Mouse (Mus musculus): ENCODE measurements around the gene Plcb3.
A peak's percentile ranks its signal among the peaks of the same experiment; 100 is the strongest.

The Plcb3 gene

DNA sequence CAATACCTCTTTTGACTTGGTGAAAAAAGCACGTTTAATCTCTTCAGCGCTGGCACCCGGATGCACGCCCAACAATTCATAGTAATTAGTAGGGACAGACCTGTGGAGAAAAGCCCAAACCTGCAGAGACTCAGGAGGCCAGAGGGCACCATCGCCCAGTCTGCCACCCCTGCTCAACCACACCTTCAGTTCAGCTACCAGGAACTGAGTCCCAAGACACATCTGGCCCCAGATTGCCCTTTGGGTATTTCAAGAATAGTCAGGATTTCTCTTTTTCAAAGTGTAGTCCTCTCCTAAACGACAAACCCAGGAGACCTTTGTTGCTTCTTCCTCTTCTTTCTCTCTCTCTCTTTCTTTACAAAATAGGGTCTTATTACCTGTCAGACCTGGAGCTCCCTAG, 14.4 kb upstream of the Plcb3 start:
- no peak for DNase-seq

DNA sequence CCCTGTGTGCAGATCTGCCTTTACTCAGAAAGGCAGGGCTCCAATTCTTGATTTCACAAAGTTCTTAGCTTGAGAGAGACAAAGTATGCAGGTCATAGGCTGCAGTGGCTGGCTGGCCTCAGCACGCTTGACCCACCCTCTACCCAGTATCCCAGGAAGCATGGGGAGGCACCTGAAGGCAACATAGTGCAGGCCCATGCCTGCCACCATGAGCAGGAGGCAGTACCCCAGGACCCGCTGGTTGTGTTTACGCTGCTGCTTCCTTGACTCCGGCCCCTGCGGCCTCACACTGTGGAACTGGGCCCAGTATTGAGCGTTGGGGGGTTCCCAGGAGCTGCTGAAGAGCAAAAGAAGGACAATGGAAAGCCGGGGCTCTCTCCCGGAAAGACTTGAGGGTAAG, 13.0 kb upstream of the Plcb3 start:
- no peak for DNase-seq

GRCm38 (mm10) chr19:6987904-6988285, 11.6 kb upstream of the Plcb3 start:
- DNase-seq: no peak

GRCm38 (mm10) chr19:6987061-6987903, 11.0 kb upstream of the Plcb3 start, which contains the start of gene Vegfb:
Gene Vegfb, minus strand, starts transcription at chr19:6987651.
- peak; percentile 72 for DNase-seq

GRCm38 (mm10) chr19:6985951-6986708, 9.9 kb upstream of the Plcb3 start:
- DNase-seq: no peak

DNA sequence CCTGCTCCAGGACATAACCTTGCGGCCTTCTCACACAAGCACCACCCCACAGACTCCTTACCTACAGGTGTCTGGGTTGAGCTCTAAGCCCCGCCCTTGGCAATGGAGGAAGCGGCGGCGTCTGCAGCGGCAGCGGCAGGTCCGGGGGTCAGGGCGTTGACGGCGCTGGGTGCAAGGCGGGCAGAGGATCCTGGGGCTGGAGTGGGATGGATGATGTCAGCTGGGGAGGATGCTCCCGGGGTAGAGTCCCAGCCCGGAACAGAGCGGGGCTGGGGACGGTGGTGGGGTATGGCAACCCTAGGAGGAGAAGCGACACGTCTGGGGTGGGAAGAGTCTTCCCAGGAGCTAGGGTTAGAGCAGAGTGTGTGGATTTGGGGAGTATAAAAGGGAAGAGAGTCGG, 9.0 kb upstream of the Plcb3 start:
- no peak for DNase-seq

- DNase-seq: no peak
Observed at GRCm38 (mm10) chr19:6983621-6984020, 7.4 kb upstream of the Plcb3 start.

DNA sequence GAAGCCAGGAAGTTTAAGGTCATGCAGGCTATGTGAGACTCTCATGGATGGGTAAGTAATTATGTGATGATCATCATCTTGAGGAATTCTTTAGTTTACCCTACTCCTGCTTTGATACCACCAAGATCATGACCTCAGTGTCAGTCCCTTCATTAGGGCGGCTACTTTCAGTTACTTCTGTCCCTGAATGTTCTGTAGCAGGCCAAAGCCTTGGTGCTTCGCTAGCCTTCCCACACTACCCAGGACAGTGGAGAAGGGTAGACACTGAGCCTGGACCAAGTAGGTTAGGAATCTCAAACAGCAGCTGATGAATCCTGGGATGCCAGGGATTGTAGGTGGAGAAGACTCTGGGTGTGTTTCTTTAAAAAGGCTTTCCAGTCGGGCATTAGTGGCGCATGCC, 5.2 kb upstream of the Plcb3 start:
- no peak for DNase-seq

DNA sequence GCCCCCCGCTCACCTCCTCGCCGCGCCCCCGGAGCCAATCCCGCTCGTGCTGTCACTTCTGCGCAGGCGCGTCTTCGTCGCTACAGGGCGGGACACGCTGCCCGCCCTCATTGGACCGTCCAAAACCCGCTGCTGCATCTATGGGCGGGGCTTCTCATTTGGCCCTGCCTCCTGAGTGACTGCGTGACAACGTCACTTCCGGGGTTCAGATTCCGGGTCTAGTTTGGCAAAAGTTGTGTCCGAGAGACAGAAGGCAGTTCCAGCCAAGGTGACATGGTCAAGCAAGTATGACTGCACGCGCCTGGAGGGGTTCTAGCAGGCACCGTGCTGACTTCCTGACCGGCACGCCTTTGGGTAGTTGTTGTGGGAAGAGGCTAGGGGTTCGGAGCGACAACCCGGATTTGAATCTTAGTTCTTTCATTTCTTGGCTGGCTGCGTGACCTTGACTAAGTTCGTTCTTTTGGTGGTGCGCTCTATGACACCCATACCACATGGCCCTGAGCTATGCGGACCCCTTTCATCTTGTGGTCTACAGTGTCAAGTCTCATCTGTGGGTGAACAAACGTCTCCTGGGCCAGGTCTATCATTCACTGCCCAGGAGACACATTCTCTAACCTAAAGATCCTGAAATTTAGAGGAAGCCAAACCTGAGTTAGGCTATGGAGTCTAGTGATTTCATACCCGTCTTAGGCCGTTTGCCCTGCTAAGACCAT, 4.3 kb upstream of the Plcb3 start, which contains the start of gene Fkbp2:
TSS of gene Fkbp2 (minus strand) at position 121 of the 713 bp plus-strand sequence.
- peak; percentile 99 for DNase-seq

- peak; percentile 100 for DNase-seq
Observed at GRCm38 (mm10) chr19:6979486-6980380, 3.5 kb upstream of the Plcb3 start.

GRCm38 (mm10) chr19:6979001-6979479, 2.8 kb upstream of the Plcb3 start:
- DNase-seq: peak; percentile 75

GRCm38 (mm10) chr19:6978639-6978974, 2.3 kb upstream of the Plcb3 start:
- DNase-seq: no peak

DNA sequence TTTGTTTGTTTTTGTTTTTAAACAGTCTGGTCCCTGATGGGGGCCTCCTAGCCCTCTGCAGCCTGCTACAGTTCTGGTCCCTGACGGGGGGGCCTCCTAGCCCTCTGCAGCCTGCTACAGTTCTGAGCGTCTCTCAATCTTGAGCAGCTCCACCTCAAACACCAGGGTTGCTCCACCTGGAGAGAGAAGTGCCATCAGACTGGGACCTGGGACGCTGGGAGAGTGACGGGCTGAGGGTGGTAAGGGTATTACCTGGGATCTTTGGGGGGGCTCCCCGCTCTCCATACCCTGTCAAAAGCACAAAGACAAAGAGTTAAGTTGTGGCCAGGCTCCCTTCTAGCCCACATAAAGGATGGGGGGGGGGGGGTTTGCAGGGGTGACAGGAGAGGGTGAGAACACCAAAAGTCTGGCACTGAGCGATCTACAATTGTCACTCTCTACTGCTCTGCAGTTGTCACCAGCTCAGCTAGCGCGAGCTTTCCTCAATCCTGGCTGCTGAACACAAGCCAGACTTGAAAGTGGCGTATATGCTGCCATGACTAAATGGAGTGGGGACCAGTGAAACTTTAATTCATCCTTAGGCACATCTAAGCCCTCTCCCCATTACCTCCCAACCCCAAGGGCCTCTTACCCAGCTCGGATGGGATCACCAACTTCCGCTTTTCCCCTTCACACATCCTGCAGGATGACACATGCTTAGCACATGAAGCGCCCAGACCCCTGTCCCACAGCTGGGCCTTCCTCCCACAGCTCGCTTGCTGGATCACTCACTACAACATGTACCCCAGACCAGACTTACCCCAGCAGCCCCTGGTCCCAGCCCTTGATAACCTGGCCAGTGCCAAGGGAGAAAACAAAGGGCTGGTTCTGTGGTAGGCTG, 1.7 kb upstream of the Plcb3 start:
- DNase-seq: no peak

GRCm38 (mm10) chr19:6974211-6975205, 1.8 kb downstream of the Plcb3 start, which contains the start of gene Ppp1r14b:
Gene Ppp1r14b, plus strand, starts transcription at chr19:6974968.
- DNase-seq: peak; percentile 90

DNA sequence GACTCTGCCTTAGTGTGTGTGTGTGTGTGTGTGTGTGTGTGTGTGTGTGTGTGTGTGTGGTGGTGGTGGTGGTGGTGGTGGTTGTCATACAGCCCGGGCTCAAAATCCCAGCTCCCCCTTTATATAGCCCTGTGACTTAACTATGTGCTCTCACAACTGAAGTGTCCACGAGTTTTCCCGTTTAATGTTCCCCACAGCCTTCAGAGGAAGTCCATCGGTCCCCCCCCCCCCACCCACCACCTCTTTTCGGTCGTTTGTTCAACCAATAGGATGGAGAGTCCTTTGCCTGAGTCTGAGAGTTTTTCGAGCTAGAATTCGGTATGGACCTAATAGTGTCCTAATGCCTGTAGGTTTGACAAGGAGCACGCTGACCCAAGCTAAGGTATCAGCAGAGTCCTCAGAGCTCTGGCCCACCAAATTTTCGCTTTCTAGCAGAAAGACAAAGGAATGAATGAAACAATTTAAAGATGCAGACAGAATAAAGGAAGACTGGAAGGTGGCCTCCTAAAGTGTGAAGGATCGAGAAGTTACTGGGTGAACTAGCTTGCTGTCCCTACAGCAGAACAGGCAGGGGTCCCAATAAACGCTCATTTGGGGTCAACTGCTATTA, 2.6 kb downstream of the Plcb3 start:
- DNase-seq: no peak

DNA sequence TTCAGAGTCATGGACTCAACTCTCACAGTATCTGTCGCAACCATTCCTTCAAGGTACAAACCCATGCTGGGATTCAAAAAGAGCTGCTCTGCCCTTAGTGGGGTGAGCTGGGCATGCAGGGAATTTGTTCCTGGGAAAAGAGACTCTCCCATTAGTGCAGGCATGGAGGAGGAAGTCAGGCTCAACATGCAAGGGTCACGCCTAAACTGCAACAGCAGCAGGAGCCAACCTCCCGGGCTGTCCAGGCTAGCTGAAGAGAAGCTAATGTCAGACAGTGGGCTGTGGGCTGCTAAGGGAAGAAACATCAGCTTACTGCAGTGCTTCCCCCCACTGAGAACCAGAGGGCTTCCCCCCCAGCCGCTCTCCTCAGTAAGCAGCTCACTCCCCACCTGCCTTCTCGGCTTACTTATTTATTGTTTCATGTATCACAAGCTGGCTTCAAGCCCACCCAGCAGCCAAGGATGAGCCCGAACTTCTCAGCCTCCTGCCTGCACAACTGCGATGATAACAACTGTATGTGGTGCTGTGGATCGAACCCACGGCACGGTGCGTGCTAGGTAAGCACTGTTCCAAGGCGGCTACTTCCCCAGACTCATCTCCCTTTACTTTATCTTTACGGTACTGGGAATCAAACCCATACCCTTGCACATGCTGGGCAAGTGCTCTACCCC, 3.9 kb downstream of the Plcb3 start:
- DNase-seq: no peak

GRCm38 (mm10) chr19:6971644-6972043, 4.6 kb downstream of the Plcb3 start:
- no peak for DNase-seq

DNA sequence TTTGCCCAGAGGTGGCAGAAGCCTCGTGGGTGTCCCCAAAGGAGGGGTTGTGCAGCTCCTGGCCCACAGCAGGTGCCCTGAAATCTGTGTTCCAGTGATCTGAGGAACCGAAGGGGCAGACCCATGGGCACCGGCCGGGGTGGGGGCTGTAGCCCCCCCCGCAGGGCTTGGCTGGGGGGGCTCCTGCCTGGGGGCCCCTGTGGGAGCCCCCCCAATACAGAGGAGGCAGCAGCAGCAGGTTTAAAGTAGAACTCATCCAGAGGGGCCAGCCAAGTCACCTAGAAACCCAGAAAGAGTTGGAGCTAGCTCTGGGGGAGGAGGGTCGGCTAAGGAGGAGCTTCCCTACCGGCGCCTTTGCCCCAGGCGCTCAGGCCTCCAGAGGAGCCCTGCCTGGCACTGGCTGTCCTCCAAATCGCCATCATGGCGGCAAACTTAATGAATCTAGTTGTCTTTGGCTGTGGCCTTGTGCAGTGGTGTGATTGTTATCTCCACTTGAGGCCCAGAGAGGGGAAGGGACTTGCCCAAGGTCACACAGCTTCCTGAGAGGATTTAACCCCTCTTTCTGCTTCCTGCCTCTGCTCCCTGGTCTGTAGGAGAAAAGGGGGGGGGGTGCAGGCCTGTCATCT, 5.7 kb downstream of the Plcb3 start:
- DNase-seq: no peak
